Comparison of ENCODE assay signal across 7 mouse cellular contexts in genomic region chr15:83118360-83118759, GRCm38 (mm10). TPM values are rescaled to one million over a fixed set of nuclear protein-coding genes. Genes with fewer than 3 reads are reported as not detected.
DNase-seq lines count a peak whose midpoint lies in the region.

No protein-coding gene starts in this region.

- DNase-seq in left cerebral cortex, adult 18-20 months (ENCODE audit: low spot score in 2 of 2), result peak; percentile 47 to 57
- DNase-seq in left cerebral cortex, adult 8-10 months (ENCODE audit: low spot score in 2 of 2), result no peak
- peak; percentile 86 for DNase-seq in NIH3T3 (ENCODE audit: low read depth)
- DNase-seq in cerebellum, adult 18-20 months, result peak; percentile 68
- peak; percentile 68 to 72 for DNase-seq in left cerebral cortex, postnatal 14 days (ENCODE audit: low spot score in 2 of 2)
- peak; percentile 74 for DNase-seq in testis, postnatal 10 days (ENCODE audit: low spot score)
- DNase-seq in gastrocnemius, postnatal 25 days, result no peak

- intact Hi-C loops in left cerebral cortex, postnatal 14 days (cut with DNase I), result no loop called here

RNA-seq across cellular contexts. Expression of gene Rrp7a, which starts 4.2 kb away (rescaled TPM):
- 100 to 1,000 TPM; 154 to 189 TPM for total RNA-seq in left cerebral cortex, adult 18-20 months (2021)
- 100 to 1,000 TPM; 128 to 155 (median 146) TPM for total RNA-seq in left cerebral cortex, adult 8-10 months (2022)
- total RNA-seq in left cerebral cortex, postnatal 14 days (2021), result 100 to 1,000 TPM; 131 to 151 TPM
- total RNA-seq in gastrocnemius, postnatal 25 days (2021), result 10 to 100 TPM; 41.8 to 42.8 TPM

RNA-seq across cellular contexts. Expression of gene Serhl, which starts 29.1 kb away (rescaled TPM):
- 1 to 10 TPM; 9.0 to 9.4 TPM for total RNA-seq in left cerebral cortex, adult 18-20 months (2021)
- total RNA-seq in left cerebral cortex, adult 8-10 months (2022), result 10 to 100 TPM in 2 of 4 experiments, 1 to 10 TPM in 2; 8.6 to 12.4 (median 10.0) TPM
- total RNA-seq in left cerebral cortex, postnatal 14 days (2021), result 1 to 10 TPM; 8.9 to 9.9 TPM
- 10 to 100 TPM; 27.0 to 28.4 TPM for total RNA-seq in gastrocnemius, postnatal 25 days (2021)

RNA-seq across cellular contexts. Expression of gene Poldip3, which starts 30.8 kb away (rescaled TPM):
- 10 to 100 TPM; 83.2 to 93.1 TPM for total RNA-seq in left cerebral cortex, adult 18-20 months (2021)
- total RNA-seq in left cerebral cortex, adult 8-10 months (2022), result 10 to 100 TPM; 93.8 to 98.2 (median 96.0) TPM
- total RNA-seq in left cerebral cortex, postnatal 14 days (2021), result 10 to 100 TPM; 84.2 to 88.4 TPM
- total RNA-seq in gastrocnemius, postnatal 25 days (2021), result 10 to 100 TPM; 16.7 to 16.9 TPM

RNA-seq across cellular contexts. Expression of gene Cyb5r3, which starts 54.0 kb away (rescaled TPM):
- 10 to 100 TPM; 60.3 to 68.1 TPM for total RNA-seq in left cerebral cortex, adult 18-20 months (2021)
- total RNA-seq in left cerebral cortex, adult 8-10 months (2022), result 10 to 100 TPM; 74.6 to 85.7 (median 80.2) TPM
- total RNA-seq in left cerebral cortex, postnatal 14 days (2021), result 10 to 100 TPM; 67.9 to 69.6 TPM
- total RNA-seq in gastrocnemius, postnatal 25 days (2021), result 10 to 100 TPM; 47.0 to 65.7 TPM

Comparison
In these comparisons a context has a peak if more than half of its experiments do, and no peak if none do; other contexts are left out.
1. DNase-seq: peak in left cerebral cortex, adult 18-20 months (2 of 2), NIH3T3 (single experiment), cerebellum, adult 18-20 months (2 of 2), left cerebral cortex, postnatal 14 days (2 of 2) and testis, postnatal 10 days (single experiment); none in left cerebral cortex, adult 8-10 months (0 of 2) and gastrocnemius, postnatal 25 days (single experiment).
2. RNA of gene Poldip3, which starts 30.8 kb away (total RNA-seq): 93.8 to 98.2 TPM in left cerebral cortex, adult 8-10 months, 83.2 to 93.1 TPM in left cerebral cortex, adult 18-20 months and 84.2 to 88.4 TPM in left cerebral cortex, postnatal 14 days; 16.7 to 16.9 TPM in gastrocnemius, postnatal 25 days; every median in the first group is over 4 times any median in the second.